Mouse (Mus musculus) kidney, embryonic 15.5 days (tissue): ENCODE results near the gene Pax4. TPM values are rescaled to one million over a fixed set of nuclear protein-coding genes. Genes with fewer than 3 reads are reported as not detected.
A peak's percentile ranks its signal among the peaks of the same experiment; 100 is the strongest.

Source experiments
- ATAC-seq: fragments of 200-750 bp; cut with Nextera tagmentation; replicated peaks from 2 replicates; pipeline ENCODE4 v1.8.0; 2017; ENCODE audit warnings: moderate TSS enrichment; ENCODE audit not compliant: low FRiP score
- H3K27ac ChIP-seq: fragments of 300-500 bp; sonication (generic); 2 replicates; pipeline ENCODE4 v1.5.1; 2015; ENCODE audit warnings: mild to moderate bottlenecking, inconsistent platforms
- H3K27me3 ChIP-seq: fragments of 300-500 bp; sonication (generic); 2 replicates; pipeline ENCODE4 v1.6.1; 2015; ENCODE audit warnings: inconsistent platforms
- H3K36me3 ChIP-seq: fragments of 300-500 bp; sonication (generic); 2 replicates; pipeline ENCODE4 v1.6.1; 2015; ENCODE audit warnings: inconsistent platforms
- H3K4me1 ChIP-seq: fragments of 300-500 bp; sonication (generic); 2 replicates; pipeline ENCODE4 v1.6.1; 2015; ENCODE audit warnings: inconsistent platforms
- H3K4me2 ChIP-seq: fragments of 300-500 bp; sonication (generic); 2 replicates; pipeline ENCODE4 v1.6.1; 2015; ENCODE audit warnings: moderate library complexity, mild to moderate bottlenecking, inconsistent platforms
- H3K4me3 ChIP-seq: fragments of 300-500 bp; sonication (generic); replicated peaks from 2 replicates; pipeline ENCODE4 v1.5.1; 2015; ENCODE audit warnings: mild to moderate bottlenecking, inconsistent platforms
- H3K9ac ChIP-seq: fragments of 300-500 bp; sonication (generic); 2 replicates; pipeline ENCODE4 v1.6.1; 2015; ENCODE audit warnings: mild to moderate bottlenecking, inconsistent platforms
- H3K9me3 ChIP-seq: fragments of 300-500 bp; sonication (generic); replicated peaks from 2 replicates; pipeline ENCODE4 v1.6.1; 2016; ENCODE audit warnings: inconsistent platforms
- WGBS: fragments of 180-500 bp; shearing (Covaris S2); methylation state at CpG from one replicate; pipeline ENCODE4 v1.1.7; 2015; ENCODE audit warnings: mixed read lengths; 5-methylcytosine and 5-hydroxymethylcytosine counted together
- polyA plus RNA-seq: library from polyadenylated mRNA; unstranded; fragments of >200 nt; fragmentation: Nextera tagmentation; extraction: Ambion mirVana; gene quantifications from 2 replicates; pipeline ENCODE4 v1.2.1, GENCODE M21; 2015

Gene Pax4
- polyA plus RNA-seq = not detected in 2 replicates

DNA sequence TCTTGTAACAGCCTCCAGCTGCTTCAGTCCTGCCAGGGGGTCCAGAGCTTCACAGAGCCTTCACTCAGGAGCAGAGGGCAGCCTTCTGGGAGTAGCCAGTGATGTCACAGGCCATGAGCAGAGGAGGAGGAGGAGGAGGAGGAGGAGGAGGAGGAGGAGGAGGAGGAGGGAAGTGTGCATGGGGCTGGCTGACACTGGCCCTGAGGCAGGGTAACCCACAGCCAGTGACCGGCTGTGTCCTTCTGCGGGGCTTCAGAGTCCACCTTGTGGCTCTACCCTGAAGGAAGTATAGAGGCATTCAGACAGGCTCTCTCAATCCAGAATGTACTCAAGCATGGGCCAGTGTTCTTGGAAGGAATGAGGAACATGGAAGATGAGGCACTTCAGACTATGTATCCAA lies at the start of gene Pax4:
TSS of gene Pax4 (minus strand) at position 101 of the 400 bp plus-strand sequence.
- ATAC-seq = no peak
- Histone ChIP-seq H3K27me3 (peaks cover 49% of the 10 kb centered on the region), H3K4me1 (no peaks in the 10 kb centered on the region), H3K27ac (no peak within 1 kb of the TSS), H3K4me2 (no peak within 1 kb of the TSS), H3K9ac (no peak within 1 kb of the TSS), H3K4me3 (no peak within 1 kb of the TSS), H3K36me3 (no peaks in the 10 kb centered on the region), H3K9me3 (no peaks in the 10 kb centered on the region)
- 75% methylated on average over 2 of the region's 2 CpGs for WGBS

DNA sequence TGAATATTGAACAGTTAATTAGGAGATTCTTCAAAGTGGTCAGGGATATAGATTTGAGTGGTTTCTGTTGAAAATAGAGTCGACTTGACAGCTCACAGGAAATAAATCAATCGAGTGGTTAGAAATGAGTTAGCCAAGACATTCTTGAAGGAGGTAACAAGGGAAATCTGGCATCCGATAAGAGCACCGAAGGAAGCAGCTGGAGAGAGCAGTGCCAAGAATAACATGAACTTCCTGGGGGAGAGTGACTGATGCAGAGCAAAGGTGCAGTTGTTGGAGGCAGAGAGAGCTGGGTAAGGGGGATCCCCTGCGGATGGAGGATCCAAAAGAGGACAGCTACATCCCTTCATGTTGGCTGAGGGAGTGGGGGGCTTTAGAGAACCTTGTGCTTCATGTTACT lies 48.7 kb upstream of the Pax4 start:
- Histone ChIP-seq H3K36me3 (peaks cover 11% of the 10 kb centered on the region), H3K9me3 (no peaks in the 10 kb centered on the region), H3K4me3 (no peak overlapping the region), H3K27ac (0 out of 2 replicates have a peak overlapping the region, but pooled peaks have one; percentile 18), H3K4me2 (no peak overlapping the region), H3K27me3 (no peaks in the 10 kb centered on the region), H3K9ac (no peak overlapping the region), H3K4me1 (peaks cover 9% of the 10 kb centered on the region)
- WGBS = 38% methylated on average over 5 of the region's 5 CpGs
- no peak for ATAC-seq

DNA sequence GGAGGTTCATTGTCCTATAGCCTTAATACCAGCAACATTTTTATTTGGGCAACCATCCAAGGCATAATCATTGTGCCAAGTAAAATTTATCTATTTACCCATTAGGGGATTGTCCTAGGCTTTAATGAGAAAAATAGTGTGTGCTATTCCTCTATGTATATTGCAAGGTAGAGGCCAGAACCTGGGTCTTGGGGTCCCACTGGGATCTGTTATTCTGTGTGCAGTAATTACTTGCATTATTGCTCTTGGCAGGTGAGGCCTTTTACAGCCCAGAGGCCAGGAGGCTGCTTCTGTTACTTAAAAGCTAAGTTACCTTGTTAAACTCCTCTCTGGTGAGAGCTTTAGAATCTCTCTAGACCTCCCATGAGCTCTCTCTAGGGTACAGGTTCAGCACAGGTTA lies 42.0 kb upstream of the Pax4 start:
- Histone ChIP-seq H3K9ac (no peak overlapping the region), H3K27me3 (no peaks in the 10 kb centered on the region), H3K27ac (no peak overlapping the region; the same call in 1 of the 2 replicates), H3K9me3 (no peaks in the 10 kb centered on the region), H3K4me2 (no peak overlapping the region), H3K4me3 (no peak overlapping the region), H3K4me1 (peaks cover 13% of the 10 kb centered on the region; the same call in 1 of the 2 replicates), H3K36me3 (peaks cover 43% of the 10 kb centered on the region)
- no peak for ATAC-seq

DNA sequence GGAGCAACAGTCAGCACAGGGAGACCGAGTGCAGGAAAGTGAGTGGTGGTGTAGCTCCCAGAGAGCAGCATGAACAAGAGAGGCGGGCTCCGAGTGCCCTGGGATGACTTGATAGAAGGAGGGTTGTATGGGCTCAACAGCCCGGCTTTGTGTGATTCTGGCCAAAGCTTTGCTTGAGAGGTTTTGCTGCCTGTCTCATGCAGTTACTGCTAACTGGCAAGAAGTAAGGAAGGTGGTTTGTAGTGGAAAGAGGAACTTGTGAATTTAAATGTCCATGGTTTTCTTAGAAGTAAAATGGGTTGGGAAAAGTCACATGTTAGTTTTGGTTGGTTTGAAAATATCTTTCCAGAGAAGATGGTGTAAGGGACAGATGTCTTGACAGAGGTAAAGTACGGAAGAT lies 41.5 kb upstream of the Pax4 start:
- H3K27ac ChIP-seq = no peak overlapping the region
- 76% methylated on average over 5 of the region's 5 CpGs for WGBS
- ATAC-seq = no peak

GRCm38 (mm10) chr6:28488204-28488851 lies 39.2 kb upstream of the Pax4 start:
- 83% methylated on average over 1 of the region's 1 CpGs for whole genome bisulfite sequencing
- Histone ChIP-seq H3K9ac (no peak overlapping the region), H3K27me3 (no peaks in the 10 kb centered on the region), H3K9me3 (no peaks in the 10 kb centered on the region), H3K4me1 (peaks cover 25% of the 10 kb centered on the region), H3K27ac (0 out of 2 replicates have a peak overlapping the region, but pooled peaks have one; percentile 4), H3K4me2 (no peak overlapping the region), H3K4me3 (no peak overlapping the region), H3K36me3 (peaks cover 41% of the 10 kb centered on the region)
- ATAC-seq = peak; percentile 81

More for the DNA sequence above, 41.5 kb upstream of the Pax4 start:
- peaks cover 13% of the 10 kb centered on the region for H3K4me1 ChIP-seq
- H3K36me3 ChIP-seq = peaks cover 43% of the 10 kb centered on the region
- H3K27me3 ChIP-seq = no peaks in the 10 kb centered on the region
- no peaks in the 10 kb centered on the region for H3K9me3 ChIP-seq
- no peak overlapping the region for H3K4me3 ChIP-seq
- H3K9ac ChIP-seq = no peak overlapping the region
- H3K4me2 ChIP-seq = no peak overlapping the region

- Histone ChIP-seq H3K36me3 (peaks cover 32% of the 10 kb centered on the region), H3K4me3 (no peak overlapping the region), H3K4me1 (peaks cover 39% of the 10 kb centered on the region), H3K9ac (no peak overlapping the region), H3K9me3 (no peaks in the 10 kb centered on the region), H3K4me2 (no peak overlapping the region), H3K27me3 (no peaks in the 10 kb centered on the region), H3K27ac (no peak overlapping the region)
- WGBS = 88% methylated on average over 7 of the region's 7 CpGs
- ATAC-seq = no peak
Observed at GRCm38 (mm10) chr6:28486905-28487304, 37.8 kb upstream of the Pax4 start.

DNA sequence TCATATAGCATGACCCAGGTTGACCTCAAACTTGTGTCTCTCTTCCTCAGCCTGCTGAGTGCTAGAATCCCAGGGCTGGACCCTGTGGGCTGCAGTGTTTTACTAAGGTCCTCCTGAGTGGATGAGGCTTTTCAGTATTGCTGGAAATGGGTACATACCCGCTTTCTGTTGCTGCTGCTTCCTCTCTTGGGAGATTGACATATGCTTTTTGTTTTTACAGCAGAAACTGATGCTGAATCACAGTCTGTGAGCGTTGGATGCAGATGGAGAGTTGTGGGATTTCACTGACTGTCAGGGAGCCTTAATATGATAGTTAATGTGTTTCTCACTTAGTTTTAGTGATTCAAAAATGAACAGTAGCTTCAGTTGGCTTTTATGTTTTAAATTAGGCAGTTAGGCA lies 37.3 kb upstream of the Pax4 start:
- Histone ChIP-seq H3K27ac (no peak overlapping the region), H3K4me2 (no peak overlapping the region), H3K27me3 (no peaks in the 10 kb centered on the region), H3K9ac (no peak overlapping the region), H3K36me3 (peaks cover 34% of the 10 kb centered on the region), H3K4me3 (no peak overlapping the region), H3K9me3 (no peaks in the 10 kb centered on the region), H3K4me1 (peaks cover 44% of the 10 kb centered on the region)
- no peak for ATAC-seq
- 78% methylated on average over 2 of the region's 2 CpGs for WGBS

- Histone ChIP-seq H3K9me3 (no peaks in the 10 kb centered on the region), H3K36me3 (peaks cover 30% of the 10 kb centered on the region), H3K27me3 (no peaks in the 10 kb centered on the region), H3K4me2 (no peak overlapping the region), H3K9ac (no peak overlapping the region), H3K27ac (no peak overlapping the region), H3K4me3 (no peak overlapping the region), H3K4me1 (peaks cover 48% of the 10 kb centered on the region)
- ATAC-seq = no peak
- 83% methylated on average over 2 of the region's 2 CpGs for WGBS
Observed at GRCm38 (mm10) chr6:28486008-28486407, 36.9 kb upstream of the Pax4 start.

DNA sequence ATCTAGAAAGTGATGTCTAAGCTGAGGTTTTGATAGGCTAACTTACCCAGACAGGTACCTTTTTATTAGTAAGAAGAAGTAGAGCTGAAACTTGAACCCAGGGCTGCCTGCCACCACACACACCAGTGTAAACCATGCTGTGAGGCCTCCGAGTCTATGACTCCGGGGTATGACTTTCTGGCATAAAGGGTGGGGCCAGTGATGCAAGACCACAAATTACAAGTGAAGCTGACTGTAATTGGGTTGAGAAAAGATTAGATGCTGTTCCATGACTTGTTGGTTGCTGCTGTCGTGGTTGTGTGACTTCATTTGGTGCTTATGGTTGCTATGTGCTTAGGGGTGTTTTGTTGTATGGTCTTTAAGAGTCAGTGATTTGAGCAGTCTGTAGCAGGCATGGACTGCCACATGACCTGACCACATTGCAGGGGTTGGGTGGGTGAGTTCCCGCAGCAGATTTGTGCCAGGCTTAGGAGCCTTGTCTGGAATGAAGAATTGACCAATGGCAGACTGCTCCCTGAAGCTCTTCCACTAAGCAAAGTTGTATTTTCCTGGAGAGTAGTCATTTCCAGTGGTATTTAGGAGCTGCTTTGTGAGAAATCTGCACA lies 33.7 kb upstream of the Pax4 start:
- Histone ChIP-seq H3K36me3 (peaks cover 13% of the 10 kb centered on the region), H3K27me3 (no peaks in the 10 kb centered on the region), H3K9ac (0 out of 2 replicates have a peak overlapping the region, but pooled peaks have one; percentile 16), H3K27ac (no peak overlapping the region), H3K9me3 (no peaks in the 10 kb centered on the region), H3K4me2 (peak overlapping the region; percentile 30; the same call in 1 of the 2 replicates), H3K4me3 (no peak overlapping the region), H3K4me1 (peaks cover 39% of the 10 kb centered on the region)
- WGBS = 72% methylated on average over 4 of the region's 4 CpGs
- ATAC-seq = no peak

DNA sequence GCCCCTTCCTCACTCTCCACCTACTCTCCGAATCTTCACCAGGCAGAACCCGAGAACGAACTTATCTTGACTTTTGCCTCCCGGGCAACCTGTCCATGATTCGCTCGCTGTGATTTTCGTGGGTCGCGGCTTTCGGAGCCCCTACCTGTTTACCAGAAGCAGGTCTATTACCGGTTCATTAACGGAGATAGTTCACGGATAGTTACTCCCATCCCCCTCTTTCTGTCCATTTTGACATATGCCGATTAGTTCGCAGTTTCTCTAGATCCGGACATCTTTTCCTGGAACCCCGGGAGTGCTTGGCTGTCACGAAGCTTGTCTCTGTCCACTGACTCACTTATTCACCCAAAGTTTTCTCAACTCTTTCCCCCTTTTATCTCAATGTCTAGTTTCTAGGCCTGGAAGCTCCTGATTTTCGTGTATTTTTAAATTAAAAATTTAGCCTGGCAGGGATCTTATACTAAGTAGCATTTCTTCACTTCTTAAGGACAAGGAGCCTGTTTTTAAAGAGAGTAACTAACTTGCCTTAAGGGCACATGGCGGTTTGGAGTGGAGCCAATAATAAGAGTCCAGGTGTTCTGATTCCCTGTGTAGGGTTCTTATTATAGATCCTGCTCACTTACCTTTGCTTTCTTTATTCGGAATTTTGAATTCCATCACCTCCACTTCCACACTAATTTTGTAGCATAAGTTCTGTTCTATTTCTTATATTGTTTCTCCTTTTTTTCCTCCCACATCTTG lies 31.8 kb upstream of the Pax4 start:
- H3K9ac ChIP-seq = peak overlapping the region; percentile 78
- 5% methylated on average over 21 of the region's 21 CpGs for WGBS

DNA sequence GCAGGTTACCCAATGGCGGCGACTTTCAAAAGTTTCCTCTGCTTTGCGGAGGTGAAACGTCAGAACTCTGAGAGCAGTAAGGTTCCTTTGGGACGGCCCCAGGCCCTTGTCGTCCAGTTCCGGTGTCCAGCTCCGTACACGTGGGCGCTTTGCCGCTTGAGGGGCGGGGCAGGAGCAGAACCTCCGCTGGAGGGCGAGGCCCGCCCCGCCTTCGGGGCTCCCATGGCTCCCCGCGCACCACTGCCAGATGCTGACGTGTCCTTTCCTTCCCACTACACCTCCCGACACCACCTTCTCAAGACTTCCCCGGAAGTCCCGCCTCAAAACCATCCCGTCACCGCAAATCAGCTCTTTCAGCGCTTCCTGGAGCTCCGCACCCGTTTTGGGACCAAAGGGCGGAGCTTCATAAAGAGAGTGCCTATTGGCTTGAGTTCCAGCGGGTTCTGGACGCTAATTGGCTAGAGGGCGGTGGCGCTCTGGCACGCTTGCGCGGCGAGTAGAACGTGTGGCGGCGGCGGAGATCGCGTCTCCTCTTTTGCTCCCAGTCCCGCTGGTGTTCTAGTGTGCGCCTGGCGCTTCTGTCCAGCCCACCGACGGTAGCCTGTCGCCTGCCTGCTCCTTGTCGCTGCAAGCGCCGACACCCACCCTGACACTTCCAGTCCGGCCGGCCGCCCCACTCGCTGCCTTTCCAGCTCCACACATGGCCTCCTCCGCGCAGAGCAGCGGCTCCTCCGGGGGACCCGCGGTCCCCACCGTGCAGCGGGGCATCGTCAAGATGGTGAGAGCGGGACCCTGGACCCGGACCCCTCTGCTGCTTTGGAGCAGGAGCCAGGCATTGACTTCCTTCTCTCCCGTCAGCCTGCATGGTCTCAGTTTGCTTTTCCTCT lies 31.0 kb upstream of the Pax4 start:
- under 1% methylated on average over 68 of the region's 68 CpGs for WGBS
- Histone ChIP-seq H3K27me3 (no peaks in the 10 kb centered on the region), H3K27ac (peak overlapping the region; percentile 91), H3K4me3 (peak overlapping the region; percentile 85), H3K9ac (peak overlapping the region; percentile 78), H3K4me1 (peaks cover 34% of the 10 kb centered on the region), H3K9me3 (no peaks in the 10 kb centered on the region), H3K4me2 (peak overlapping the region; percentile 71), H3K36me3 (peaks cover 9% of the 10 kb centered on the region)
- ATAC-seq = peak; percentile 99

More for the DNA sequence above, 31.8 kb upstream of the Pax4 start:
- H3K4me2 ChIP-seq = peak overlapping the region; percentile 62
- ATAC-seq = no peak
- no peaks in the 10 kb centered on the region for H3K9me3 ChIP-seq
- H3K4me1 ChIP-seq = peaks cover 39% of the 10 kb centered on the region
- peak overlapping the region; percentile 91 for H3K27ac ChIP-seq
- peaks cover 13% of the 10 kb centered on the region for H3K36me3 ChIP-seq
- peak overlapping the region; percentile 85 for H3K4me3 ChIP-seq
- H3K27me3 ChIP-seq = no peaks in the 10 kb centered on the region
